Mouse (Mus musculus): ENCODE data around the gene Olfr33.

DNA sequence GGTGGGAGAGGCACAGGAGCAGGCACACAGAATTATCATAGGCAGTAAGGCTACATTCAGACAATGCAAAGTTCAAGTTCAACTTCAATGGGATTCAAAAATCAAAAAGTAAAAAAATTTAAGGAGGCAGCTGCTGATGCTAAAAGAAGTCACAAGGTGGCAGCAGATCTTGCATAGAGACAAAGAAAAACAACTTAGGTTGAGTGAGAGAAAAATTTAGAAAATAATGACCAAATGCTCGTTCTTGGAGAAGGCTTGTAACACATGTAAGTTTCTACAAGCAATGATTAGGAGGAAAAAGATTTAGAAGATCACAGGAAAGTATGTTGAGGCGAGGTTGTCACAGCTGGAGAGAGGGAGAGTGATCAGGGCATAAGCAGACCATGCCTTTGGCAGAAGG, 53.5 kb downstream of the Olfr33 start:
- no peak for TF ChIP-seq POLR2A (IDR thresholded peaks at IDR 0.05; ENCODE audit: borderline replicate concordance, low read depth, low read length)
- no peak for TF ChIP-seq CTCF (IDR thresholded peaks at IDR 0.05; ENCODE audit: low read depth, low read length)

All from bone marrow macrophage, adult 2 months (primary cell).